Mouse (Mus musculus) liver, postnatal 0 days (tissue): Measurements from ENCODE around the gene Ddrgk1.

Experiments used
- CTCF ChIP-seq: sonication (generic); IDR thresholded peaks from 2 replicates; pipeline ENCODE4 v1.5.1; 2016; ENCODE audit warnings: antibody characterized with exemption, low read depth
- EP300 ChIP-seq: IDR thresholded peaks from 2 replicates; pipeline ENCODE4 v1.6.1; 2016; ENCODE audit warnings: antibody characterized with exemption, low read depth, mild to moderate bottlenecking

DNA sequence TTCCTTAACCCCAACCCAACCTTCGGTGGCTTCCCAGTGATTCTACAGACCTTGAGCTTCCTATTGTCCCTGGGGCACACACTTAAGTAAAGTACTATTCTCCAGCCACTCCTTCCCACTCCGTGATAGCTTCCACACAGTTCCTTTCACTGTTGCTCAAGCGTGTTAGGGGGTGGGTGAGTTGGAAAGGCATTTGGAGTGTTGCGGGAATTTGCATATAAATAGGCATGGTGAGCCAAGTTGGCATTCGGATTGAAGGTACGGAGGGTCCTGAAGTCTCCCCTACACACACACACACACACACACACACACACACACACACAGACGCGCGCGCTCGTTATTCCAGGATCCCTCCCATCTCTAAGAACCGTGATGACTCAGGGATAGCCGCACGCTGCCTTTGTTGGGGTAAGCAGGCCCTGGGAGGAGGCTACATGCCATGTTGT lies 33.4 kb upstream of the Ddrgk1 start:
- no peak for TF ChIP-seq CTCF
- no peak for TF ChIP-seq EP300
